In genomic region chr15:102388942-102389341, GRCm38 (mm10) we compare ENCODE assay signal across 13 mouse cellular contexts. TPM values are rescaled to one million over a fixed set of nuclear protein-coding genes. Genes with fewer than 3 reads are reported as not detected.
"Had no signal": no experiment of that assay in that cellular context is flagged by ENCODE, and none has a peak within 500 bp of the region (broad histone marks: within the 10 kb centered on the region; RNA-seq: fewer than 3 reads in every experiment).

No protein-coding gene starts in this region.

- H3K36me3 ChIP-seq: limb, embryonic 12.5 days; midbrain, embryonic 13.5 days had no signal

- H3K27ac ChIP-seq: kidney, postnatal 0 days; limb, embryonic 12.5 days; liver, embryonic 14.5 days; midbrain, embryonic 13.5 days; stomach, postnatal 0 days had no signal

- H3K4me3 ChIP-seq: limb, embryonic 12.5 days; midbrain, embryonic 13.5 days had no signal

- DNase-seq: kidney, adult 9 months; kidney, postnatal 36 days; lung, adult 18-20 months; lung, postnatal 36 days; thymus, adult 2 months; thymus, postnatal 25 days had no signal

- H3K9me3 ChIP-seq: limb, embryonic 12.5 days; midbrain, embryonic 13.5 days had no signal

- H3K27me3 ChIP-seq: limb, embryonic 12.5 days; midbrain, embryonic 13.5 days had no signal

- H3K4me1 ChIP-seq: limb, embryonic 12.5 days had no signal

- H3K9ac ChIP-seq: limb, embryonic 12.5 days; liver, embryonic 14.5 days; midbrain, embryonic 13.5 days had no signal

RNA-seq across cellular contexts. Expression of gene Sp7, which starts 22.0 kb away (rescaled TPM):
- total RNA-seq: liver, adult 2 months; megakaryocyte progenitor cell, adult 5-6 weeks had no signal
- polyA plus RNA-seq: liver, adult 2 months had no signal

RNA-seq across cellular contexts. Expression of gene Amhr2, which starts 56.2 kb away (rescaled TPM):
- total RNA-seq: megakaryocyte progenitor cell, adult 5-6 weeks had no signal
